Mouse (Mus musculus): Measurements from ENCODE around the gene Tex45. TPM values are rescaled to one million over a fixed set of nuclear protein-coding genes. Genes with fewer than 3 reads are reported as not detected.

Gene Tex45
- polyA plus RNA-seq, 1 experiment, result not detected

DNA sequence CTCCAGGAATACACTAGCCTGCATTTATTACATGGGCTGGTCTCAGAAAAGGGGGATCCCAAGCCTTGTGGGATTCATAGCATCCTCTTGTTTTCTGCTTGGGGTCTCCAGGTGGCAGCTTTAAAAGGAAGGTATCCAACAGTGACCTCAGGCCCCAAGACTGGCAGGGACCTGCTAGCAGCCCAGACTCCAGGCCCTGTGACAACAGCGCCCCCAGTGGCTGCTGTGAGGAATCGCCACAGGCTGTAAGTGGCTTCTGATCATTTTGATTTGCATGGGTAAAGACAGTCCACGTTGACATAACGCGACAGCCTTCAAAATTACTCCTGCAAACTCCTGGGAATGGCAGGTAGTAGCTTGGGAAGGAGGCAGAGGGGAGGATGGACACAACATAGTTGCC is 20.0 kb upstream of the Tex45 start:
- no peak overlapping the region for H3K4me3 ChIP-seq (replicated peaks)
- H3K27me3 ChIP-seq (ENCODE audit: control insufficient read depth), result no peaks in the 10 kb centered on the region
- H3K36me3 ChIP-seq (ENCODE audit: control insufficient read depth), result peaks cover 71% of the 10 kb centered on the region

GRCm38 (mm10) chr8:3451992-3452391 is 18.7 kb upstream of the Tex45 start:
- Histone ChIP-seq H3K9me3 (ENCODE audit: control insufficient read depth, low read length) (no peaks in the 10 kb centered on the region), H3K4me1 (ENCODE audit: control insufficient read depth) (no peaks in the 10 kb centered on the region), H3K4me3 (replicated peaks) (no peak overlapping the region), H3K27me3 (ENCODE audit: control insufficient read depth) (no peaks in the 10 kb centered on the region), H3K36me3 (ENCODE audit: control insufficient read depth) (peaks cover 76% of the 10 kb centered on the region)
- TF ChIP-seq TAL1 (IDR thresholded peaks at IDR 0.05; ENCODE audit: low read length) (no peak), GATA1 (IDR thresholded peaks at IDR 0.05; ENCODE audit: low read length) (no peak)

More for the DNA sequence above, 20.0 kb upstream of the Tex45 start:
- no peak for TF ChIP-seq GATA1 (IDR thresholded peaks at IDR 0.05; ENCODE audit: low read length)
- no peak for TF ChIP-seq TAL1 (IDR thresholded peaks at IDR 0.05; ENCODE audit: low read length)
- Histone ChIP-seq H3K4me1 (ENCODE audit: control insufficient read depth) (no peaks in the 10 kb centered on the region), H3K9me3 (ENCODE audit: control insufficient read depth, low read length) (no peaks in the 10 kb centered on the region)

GRCm38 (mm10) chr8:3463248-3463647 is 7.4 kb upstream of the Tex45 start:
- Histone ChIP-seq H3K9me3 (ENCODE audit: control insufficient read depth, low read length) (no peaks in the 10 kb centered on the region), H3K36me3 (ENCODE audit: control insufficient read depth) (peaks cover 6% of the 10 kb centered on the region; the same call in 1 of the 2 replicates), H3K27me3 (ENCODE audit: control insufficient read depth) (no peaks in the 10 kb centered on the region), H3K4me3 (replicated peaks) (no peak overlapping the region), H3K4me1 (ENCODE audit: control insufficient read depth) (peaks cover 17% of the 10 kb centered on the region)
- TF ChIP-seq TAL1 (IDR thresholded peaks at IDR 0.05; ENCODE audit: low read length) (no peak), GATA1 (IDR thresholded peaks at IDR 0.05; ENCODE audit: low read length) (no peak)

DNA sequence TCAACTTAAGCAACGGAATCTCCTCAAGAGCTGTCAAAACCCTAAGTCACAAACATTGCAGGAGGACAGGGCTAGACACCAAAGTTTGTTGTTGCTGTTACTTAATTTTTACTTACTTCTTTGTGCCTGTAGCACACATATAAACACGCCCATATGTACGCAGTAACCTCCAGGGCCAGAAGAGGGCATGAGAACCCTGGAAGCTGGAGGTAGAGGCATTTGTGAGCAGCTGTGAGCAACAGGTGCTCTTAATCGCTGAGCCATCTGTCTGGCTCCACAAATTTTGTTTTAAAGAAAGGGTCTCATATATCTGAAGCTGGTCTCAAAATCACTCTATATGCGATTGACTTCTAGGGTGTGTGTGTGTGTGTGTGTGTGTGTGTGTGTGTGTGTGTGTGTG is 6.4 kb upstream of the Tex45 start:
- H3K4me3 ChIP-seq (replicated peaks), result no peak overlapping the region
- no peaks in the 10 kb centered on the region for H3K27me3 ChIP-seq (ENCODE audit: control insufficient read depth)
- peaks cover 3% of the 10 kb centered on the region; the same call in 1 of the 2 replicates for H3K36me3 ChIP-seq (ENCODE audit: control insufficient read depth)
- H3K4me1 ChIP-seq (ENCODE audit: control insufficient read depth), result peaks cover 18% of the 10 kb centered on the region
- TF ChIP-seq TAL1 (IDR thresholded peaks at IDR 0.05; ENCODE audit: low read length), result no peak
- H3K9me3 ChIP-seq (ENCODE audit: control insufficient read depth, low read length), result no peaks in the 10 kb centered on the region

GRCm38 (mm10) chr8:3467006-3467885 is 3.4 kb upstream of the Tex45 start, which contains the start of gene Pex11g:
Pex11g (minus strand) TSS chr8:3467680.
- Histone ChIP-seq H3K27me3 (ENCODE audit: control insufficient read depth) (no peaks in the 10 kb centered on the region), H3K4me1 (ENCODE audit: control insufficient read depth) (peaks cover 18% of the 10 kb centered on the region), H3K36me3 (ENCODE audit: control insufficient read depth) (no peaks in the 10 kb centered on the region; the same call in 1 of the 2 replicates), H3K9me3 (ENCODE audit: control insufficient read depth, low read length) (no peaks in the 10 kb centered on the region), H3K4me3 (replicated peaks) (peak within 1 kb of the TSS; percentile 64)
- TF ChIP-seq TAL1 (IDR thresholded peaks at IDR 0.05; ENCODE audit: low read length) (no peak), GATA1 (IDR thresholded peaks at IDR 0.05; ENCODE audit: low read length) (no peak)

GRCm38 (mm10) chr8:3467886-3468545 is 2.6 kb upstream of the Tex45 start:
- Histone ChIP-seq H3K4me3 (replicated peaks) (peak overlapping the region; percentile 64), H3K36me3 (ENCODE audit: control insufficient read depth) (no peaks in the 10 kb centered on the region), H3K9me3 (ENCODE audit: control insufficient read depth, low read length) (no peaks in the 10 kb centered on the region), H3K4me1 (ENCODE audit: control insufficient read depth) (peaks cover 18% of the 10 kb centered on the region), H3K27me3 (ENCODE audit: control insufficient read depth) (no peaks in the 10 kb centered on the region)
- TF ChIP-seq GATA1 (IDR thresholded peaks at IDR 0.05; ENCODE audit: low read length) (no peak), TAL1 (IDR thresholded peaks at IDR 0.05; ENCODE audit: low read length) (no peak)

- TF ChIP-seq GATA1 (IDR thresholded peaks at IDR 0.05; ENCODE audit: low read length), result no peak
- TF ChIP-seq TAL1 (IDR thresholded peaks at IDR 0.05; ENCODE audit: low read length), result no peak
- Histone ChIP-seq H3K36me3 (ENCODE audit: control insufficient read depth) (no peaks in the 10 kb centered on the region), H3K9me3 (ENCODE audit: control insufficient read depth, low read length) (no peaks in the 10 kb centered on the region), H3K4me1 (ENCODE audit: control insufficient read depth) (peaks cover 18% of the 10 kb centered on the region), H3K27me3 (ENCODE audit: control insufficient read depth) (no peaks in the 10 kb centered on the region), H3K4me3 (replicated peaks) (no peak overlapping the region)
Measured at GRCm38 (mm10) chr8:3468838-3469237, 1.8 kb upstream of the Tex45 start.

- H3K4me3 ChIP-seq (replicated peaks), result no peak overlapping the region
- H3K4me1 ChIP-seq (ENCODE audit: control insufficient read depth), result peaks cover 6% of the 10 kb centered on the region; the same call in 1 of the 2 replicates
- H3K36me3 ChIP-seq (ENCODE audit: control insufficient read depth), result no peaks in the 10 kb centered on the region
- TF ChIP-seq TAL1 (IDR thresholded peaks at IDR 0.05; ENCODE audit: low read length), result no peak
- no peak for TF ChIP-seq GATA1 (IDR thresholded peaks at IDR 0.05; ENCODE audit: low read length)
- no peaks in the 10 kb centered on the region for H3K9me3 ChIP-seq (ENCODE audit: control insufficient read depth, low read length)
- H3K27me3 ChIP-seq (ENCODE audit: control insufficient read depth), result peaks cover 19% of the 10 kb centered on the region
Measured at GRCm38 (mm10) chr8:3475715-3476429, 5.2 kb downstream of the Tex45 start.
